Mouse (Mus musculus): ENCODE measurements around the gene Chst12. TPM values are rescaled to one million over a fixed set of nuclear protein-coding genes. Genes with fewer than 3 reads are reported as not detected.

Chst12 gene
- total and polyA plus RNA-seq, 2 experiments from 2014 or later, result 15.8 to 21.8 TPM

DNA sequence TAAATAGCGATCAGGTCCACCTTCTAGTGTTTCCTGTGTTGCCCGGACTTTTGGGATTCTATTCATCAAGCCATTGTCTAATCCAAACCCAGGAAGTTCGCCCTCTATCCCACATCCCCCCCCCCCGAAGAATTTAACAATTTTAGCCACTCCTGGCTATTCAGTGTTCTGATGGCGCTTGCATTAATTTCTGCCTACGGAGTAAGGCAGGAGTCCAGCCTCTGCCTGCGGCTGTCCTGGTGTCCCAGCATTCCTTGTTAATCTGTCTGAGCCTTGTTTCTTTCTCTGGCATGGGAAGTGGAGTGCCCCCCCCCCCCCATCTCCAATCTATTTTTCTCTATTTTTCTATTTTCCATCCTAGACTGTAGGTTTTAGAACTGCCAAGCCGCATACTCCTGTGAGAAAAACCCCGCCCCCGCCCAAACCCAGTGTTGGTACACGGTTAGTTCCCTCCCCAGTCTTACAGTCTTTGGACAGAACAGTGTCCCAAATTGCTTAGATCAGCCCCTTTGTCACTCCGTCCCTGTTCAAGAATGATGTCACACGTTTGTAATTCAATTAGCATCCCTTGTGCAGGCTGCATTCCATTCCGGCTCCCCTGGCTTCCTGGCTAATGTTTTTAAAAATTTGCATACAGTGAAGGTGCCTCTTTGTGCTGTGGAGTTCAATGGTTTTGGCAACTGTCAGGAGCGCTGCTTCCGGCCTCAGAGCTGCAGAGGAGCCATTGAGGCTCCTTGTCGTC lies 44.1 kb downstream of the Chst12 start:
- Histone ChIP-seq H3K4me2 (ENCODE audit: low read depth, low read length, poor library complexity, severe bottlenecking) (0 out of 2 replicates have a peak overlapping the region, but pooled peaks have one; percentile 20), H3K9me3 (ENCODE audit: low read length) (no peaks in the 10 kb centered on the region), H3K36me3 (ENCODE audit: insufficient read depth, low read length) (no peaks in the 10 kb centered on the region), H3K27me3 (ENCODE audit: insufficient read depth, low read length) (no peaks in the 10 kb centered on the region), H3K4me1 (ENCODE audit: insufficient read depth, low read length) (no peaks in the 10 kb centered on the region), H3K4me3 (ENCODE audit: low read depth, low read length) (no peak overlapping the region), H3K9ac (replicated peaks; ENCODE audit: low read length, poor library complexity, severe bottlenecking) (0 out of 2 replicates have a peak overlapping the region, but pooled peaks have one; percentile 36), H3K27ac (ENCODE audit: low read depth, low read length) (peak overlapping the region; percentile 26; the same call in 1 of the 2 replicates)
- no peak for TF ChIP-seq CTCF (IDR thresholded peaks at IDR 0.05)
- WGBS, result 9% methylated on average over 17 of the region's 17 CpGs
- ATAC-seq (ENCODE audit: low FRiP score) (peak; percentile 85), DNase-seq (ENCODE audit: low spot score) (peak; percentile 83)

DNA sequence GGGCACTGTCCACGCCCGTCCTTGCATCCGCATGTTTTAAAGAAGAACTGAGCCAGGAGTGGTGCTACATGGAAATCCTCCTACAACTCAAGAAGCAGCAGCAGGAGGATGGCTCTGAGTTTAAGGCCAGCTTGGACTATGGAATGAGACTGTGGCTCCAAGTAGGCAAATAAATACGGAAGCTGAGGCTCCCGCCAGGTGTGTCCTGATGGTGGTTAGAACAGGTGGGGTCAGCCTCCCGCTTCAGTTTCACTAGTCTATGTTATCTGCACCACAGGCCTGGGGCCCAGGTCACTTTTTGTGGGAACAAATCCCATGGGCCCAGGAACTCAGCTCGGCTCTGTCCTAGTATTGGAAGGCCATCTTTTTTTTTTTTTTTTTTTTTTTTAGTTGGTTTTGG lies 48.4 kb downstream of the Chst12 start:
- WGBS, result 93% methylated on average over 7 of the region's 7 CpGs
- no peaks in the 10 kb centered on the region for H3K36me3 ChIP-seq (ENCODE audit: insufficient read depth, low read length)
- H3K27ac ChIP-seq (ENCODE audit: low read depth, low read length), result no peak overlapping the region
- H3K4me1 ChIP-seq (ENCODE audit: insufficient read depth, low read length), result no peaks in the 10 kb centered on the region
- H3K9ac ChIP-seq (replicated peaks; ENCODE audit: low read length, poor library complexity, severe bottlenecking), result no peak overlapping the region
- no peaks in the 10 kb centered on the region for H3K27me3 ChIP-seq (ENCODE audit: insufficient read depth, low read length)
- ATAC-seq (ENCODE audit: low FRiP score) (no peak), DNase-seq (ENCODE audit: low spot score) (no peak)
- no peak overlapping the region for H3K4me3 ChIP-seq (ENCODE audit: low read depth, low read length)
- no peaks in the 10 kb centered on the region for H3K9me3 ChIP-seq (ENCODE audit: low read length)
- TF ChIP-seq CTCF (IDR thresholded peaks at IDR 0.05), result no peak
- H3K4me2 ChIP-seq (ENCODE audit: low read depth, low read length, poor library complexity, severe bottlenecking), result no peak overlapping the region

DNA sequence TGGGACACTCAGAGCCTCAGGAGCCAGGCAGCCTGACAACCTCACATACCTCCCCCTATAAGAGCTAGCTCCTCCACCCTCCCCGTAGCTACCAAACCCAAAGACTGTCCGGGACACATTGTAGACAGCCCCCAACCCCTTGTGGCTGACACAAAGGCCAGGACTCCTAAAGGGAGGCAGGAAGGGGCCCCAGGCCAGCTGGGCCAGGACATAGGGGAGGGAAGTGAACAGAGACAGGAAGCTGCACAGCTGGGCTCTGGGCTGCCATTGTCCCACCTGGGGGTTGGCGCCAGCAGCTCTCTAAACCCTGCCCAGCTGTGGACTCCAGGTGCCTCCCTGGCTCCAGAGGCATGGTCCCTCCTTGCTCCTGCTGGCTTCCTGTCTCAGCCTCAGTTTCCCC lies 51.5 kb downstream of the Chst12 start:
- H3K9me3 ChIP-seq (ENCODE audit: low read length), result no peaks in the 10 kb centered on the region
- WGBS, result 50% methylated on average over 3 of the region's 3 CpGs
- DNase-seq (ENCODE audit: low spot score), result no peak

DNA sequence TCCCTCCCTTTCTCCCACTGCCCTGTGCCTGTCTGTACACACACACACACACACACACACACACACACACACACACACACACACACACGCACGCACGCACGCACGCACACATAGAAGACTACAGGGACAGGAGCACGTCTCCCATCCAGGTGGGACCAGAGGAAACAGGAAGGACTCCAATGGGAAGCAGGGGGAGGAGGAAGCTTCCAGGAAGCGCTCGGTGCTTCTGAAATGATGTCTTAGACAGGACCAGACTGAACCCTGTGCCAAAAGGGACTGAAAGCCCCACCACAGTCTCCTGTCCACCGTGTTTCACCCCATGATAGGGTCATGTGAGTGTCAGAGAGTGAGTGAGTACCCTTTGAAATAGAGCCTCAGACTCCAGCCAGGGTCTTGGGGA lies 57.3 kb downstream of the Chst12 start:
- no peak overlapping the region for H3K4me2 ChIP-seq (ENCODE audit: low read depth, low read length, poor library complexity, severe bottlenecking)
- H3K4me1 ChIP-seq (ENCODE audit: insufficient read depth, low read length), result no peaks in the 10 kb centered on the region
- H3K4me3 ChIP-seq (ENCODE audit: low read depth, low read length), result no peak overlapping the region
- no peak overlapping the region for H3K9ac ChIP-seq (replicated peaks; ENCODE audit: low read length, poor library complexity, severe bottlenecking)
- no peak for DNase-seq (ENCODE audit: low spot score)
- no peaks in the 10 kb centered on the region for H3K27me3 ChIP-seq (ENCODE audit: insufficient read depth, low read length)
- no peak overlapping the region for H3K27ac ChIP-seq (ENCODE audit: low read depth, low read length)
- ATAC-seq (ENCODE audit: low FRiP score), result no peak
- H3K36me3 ChIP-seq (ENCODE audit: insufficient read depth, low read length), result no peaks in the 10 kb centered on the region
- no peaks in the 10 kb centered on the region for H3K9me3 ChIP-seq (ENCODE audit: low read length)
- TF ChIP-seq CTCF (IDR thresholded peaks at IDR 0.05), result no peak
- 78% methylated on average over 9 of the region's 9 CpGs for WGBS

More for the DNA sequence above, 51.5 kb downstream of the Chst12 start:
- H3K27ac ChIP-seq (ENCODE audit: low read depth, low read length), result no peak overlapping the region
- no peaks in the 10 kb centered on the region for H3K4me1 ChIP-seq (ENCODE audit: insufficient read depth, low read length)
- ATAC-seq (ENCODE audit: low FRiP score), result no peak
- no peaks in the 10 kb centered on the region for H3K27me3 ChIP-seq (ENCODE audit: insufficient read depth, low read length)
- no peak for TF ChIP-seq CTCF (IDR thresholded peaks at IDR 0.05)
- no peak overlapping the region for H3K4me2 ChIP-seq (ENCODE audit: low read depth, low read length, poor library complexity, severe bottlenecking)
- no peaks in the 10 kb centered on the region for H3K36me3 ChIP-seq (ENCODE audit: insufficient read depth, low read length)
- H3K4me3 ChIP-seq (ENCODE audit: low read depth, low read length), result no peak overlapping the region
- H3K9ac ChIP-seq (replicated peaks; ENCODE audit: low read length, poor library complexity, severe bottlenecking), result no peak overlapping the region

DNA sequence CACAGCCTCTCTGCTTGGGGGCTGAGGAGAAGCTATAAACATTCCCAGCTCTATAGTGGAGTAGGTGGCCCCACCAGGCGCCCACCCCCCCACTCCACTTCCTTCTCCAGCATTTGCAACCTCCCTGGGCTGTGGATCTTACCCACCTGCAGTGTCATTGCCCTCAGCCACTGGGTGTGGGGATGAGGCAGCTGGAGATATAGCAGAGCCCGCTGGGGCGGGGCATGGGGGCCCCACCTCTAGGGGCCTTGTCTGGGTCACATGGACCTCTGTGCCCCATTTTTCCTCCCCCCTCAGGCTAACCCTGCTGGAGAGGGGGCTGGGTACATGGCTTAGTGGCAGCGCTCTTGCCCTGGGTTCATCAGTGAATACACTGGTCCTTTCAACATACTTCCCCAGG lies 59.5 kb downstream of the Chst12 start, which contains the start of gene Grifin:
Gene Grifin (minus strand): TSS at position 176 of the 400 bp plus-strand sequence.
- DNase-seq (ENCODE audit: low spot score), result no peak
- 87% methylated on average over 4 of the region's 4 CpGs for WGBS
- ATAC-seq (ENCODE audit: low FRiP score), result no peak
- H3K36me3 ChIP-seq (ENCODE audit: insufficient read depth, low read length), result no peaks in the 10 kb centered on the region
- H3K9me3 ChIP-seq (ENCODE audit: low read length), result no peaks in the 10 kb centered on the region
- H3K27ac ChIP-seq (ENCODE audit: low read depth, low read length), result no peak within 1 kb of the TSS
- H3K4me3 ChIP-seq (ENCODE audit: low read depth, low read length), result no peak within 1 kb of the TSS
- no peaks in the 10 kb centered on the region for H3K27me3 ChIP-seq (ENCODE audit: insufficient read depth, low read length)
- no peak within 1 kb of the TSS for H3K4me2 ChIP-seq (ENCODE audit: low read depth, low read length, poor library complexity, severe bottlenecking)
- H3K9ac ChIP-seq (replicated peaks; ENCODE audit: low read length, poor library complexity, severe bottlenecking), result no peak within 1 kb of the TSS
- no peak for TF ChIP-seq CTCF (IDR thresholded peaks at IDR 0.05)
- no peaks in the 10 kb centered on the region for H3K4me1 ChIP-seq (ENCODE audit: insufficient read depth, low read length)

DNA sequence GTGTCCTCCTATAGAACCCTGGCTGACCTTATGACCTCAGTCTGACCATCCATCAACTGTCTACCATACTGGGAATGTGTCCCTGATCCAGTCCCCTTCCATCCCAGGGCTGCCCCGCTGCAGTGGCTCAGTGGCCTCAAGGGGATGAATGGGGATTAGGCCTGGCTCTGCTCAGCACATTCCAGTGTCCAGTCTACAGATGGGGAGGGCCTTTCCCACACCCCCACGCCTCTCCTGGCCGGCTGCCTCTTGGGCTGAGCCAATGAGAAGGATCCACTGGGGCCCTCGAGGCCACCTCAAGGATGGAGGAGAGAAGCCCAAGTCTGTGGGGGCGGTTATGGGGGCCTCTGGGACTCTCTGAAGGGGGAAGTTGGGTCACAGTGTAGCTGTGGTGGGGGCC lies 60.1 kb downstream of the Chst12 start:
- Histone ChIP-seq H3K4me1 (ENCODE audit: insufficient read depth, low read length) (no peaks in the 10 kb centered on the region), H3K4me3 (ENCODE audit: low read depth, low read length) (no peak overlapping the region), H3K27ac (ENCODE audit: low read depth, low read length) (no peak overlapping the region), H3K36me3 (ENCODE audit: insufficient read depth, low read length) (no peaks in the 10 kb centered on the region), H3K9ac (replicated peaks; ENCODE audit: low read length, poor library complexity, severe bottlenecking) (no peak overlapping the region), H3K9me3 (ENCODE audit: low read length) (no peaks in the 10 kb centered on the region), H3K27me3 (ENCODE audit: insufficient read depth, low read length) (no peaks in the 10 kb centered on the region), H3K4me2 (ENCODE audit: low read depth, low read length, poor library complexity, severe bottlenecking) (no peak overlapping the region)
- WGBS, result 21% methylated on average over 5 of the region's 5 CpGs
- ATAC-seq (ENCODE audit: low FRiP score) (peak; percentile 68; the same call in 1 of the 2 replicates), DNase-seq (ENCODE audit: low spot score) (peak; percentile 40)
- TF ChIP-seq CTCF (IDR thresholded peaks at IDR 0.05), result no peak

All from midbrain, postnatal 0 days (tissue).